Mouse (Mus musculus) frontal cortex, adult (tissue): ENCODE results near the gene Rhob.
A peak's percentile ranks its signal among the peaks of the same experiment; 100 is the strongest.

Source experiments
- ATAC-seq: cut with Nextera tagmentation; 2 replicates; pipeline ENCODE4 v1.9.2; 2017; ENCODE audit warnings: mild to moderate bottlenecking, moderate library complexity, mixed read lengths; ENCODE audit not compliant: low TSS enrichment

Rhob gene

GRCm38 (mm10) chr12:8506954-8507707, 7.3 kb upstream of the Rhob start:
- ATAC-seq: no peak

DNA sequence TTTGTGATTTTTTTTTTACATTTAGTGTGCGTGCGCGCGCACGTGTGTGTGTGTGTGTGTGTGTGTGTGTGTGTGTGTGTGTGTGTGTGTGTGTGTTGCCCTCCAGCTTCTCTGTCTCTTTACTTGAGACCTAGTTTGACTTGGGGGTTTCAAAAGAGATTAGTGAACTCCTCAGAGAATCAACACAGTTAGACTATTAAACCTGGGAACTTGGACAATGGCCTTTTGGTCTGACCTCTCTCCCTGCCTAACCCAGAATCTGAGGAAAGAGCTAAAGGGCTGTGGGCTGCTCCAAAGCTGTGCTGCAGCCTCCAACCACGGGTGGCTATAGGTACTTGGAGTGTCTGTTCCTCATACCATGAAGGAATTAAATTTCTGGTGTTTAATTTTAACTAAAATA, 4.3 kb upstream of the Rhob start:
- no peak for ATAC-seq

GRCm38 (mm10) chr12:8502546-8502945, 2.7 kb upstream of the Rhob start:
- ATAC-seq: no peak

GRCm38 (mm10) chr12:8501571-8502305, 1.9 kb upstream of the Rhob start:
- no peak for ATAC-seq

- no peak for ATAC-seq
These were observed 1.1 kb upstream of the Rhob start for GRCm38 (mm10) chr12:8500597-8501570.

DNA sequence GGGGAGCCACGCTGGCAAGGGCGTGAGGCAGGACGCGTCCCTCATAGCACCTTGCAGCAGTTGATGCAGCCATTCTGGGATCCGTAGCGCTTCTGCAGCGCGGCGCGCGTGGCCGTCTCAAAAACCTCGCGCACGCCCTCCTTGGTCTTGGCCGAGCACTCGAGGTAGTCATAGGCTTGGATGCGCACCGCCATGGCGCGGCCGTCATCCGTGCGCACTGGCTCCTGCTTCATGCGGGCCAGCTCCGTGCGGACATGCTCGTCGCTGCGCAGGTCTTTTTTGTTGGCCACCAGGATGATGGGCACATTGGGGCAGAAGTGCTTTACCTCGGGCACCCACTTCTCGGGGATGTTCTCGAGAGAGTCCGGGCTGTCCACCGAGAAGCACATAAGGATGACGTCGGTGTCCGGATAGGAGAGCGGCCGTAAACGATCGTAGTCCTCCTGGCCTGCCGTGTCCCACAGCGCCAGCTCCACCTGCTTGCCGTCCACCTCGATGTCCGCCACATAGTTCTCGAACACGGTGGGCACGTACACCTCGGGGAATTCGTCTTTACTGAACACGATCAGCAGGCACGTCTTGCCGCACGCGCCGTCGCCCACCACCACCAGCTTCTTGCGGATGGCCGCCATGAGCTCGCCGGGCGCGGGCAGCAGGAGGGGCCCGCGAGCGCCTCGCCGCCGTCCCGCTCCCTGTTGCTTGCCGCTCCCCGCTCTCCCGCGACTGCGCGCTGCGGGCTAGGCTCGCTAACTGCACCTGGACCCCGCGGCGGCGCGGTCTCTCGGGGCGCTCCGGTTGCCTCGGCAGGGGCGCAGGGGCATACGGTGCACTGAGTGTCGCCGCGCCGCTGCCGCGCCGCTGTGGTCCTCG, 573 bp downstream of the Rhob start:
- peak; percentile 48 for ATAC-seq

DNA sequence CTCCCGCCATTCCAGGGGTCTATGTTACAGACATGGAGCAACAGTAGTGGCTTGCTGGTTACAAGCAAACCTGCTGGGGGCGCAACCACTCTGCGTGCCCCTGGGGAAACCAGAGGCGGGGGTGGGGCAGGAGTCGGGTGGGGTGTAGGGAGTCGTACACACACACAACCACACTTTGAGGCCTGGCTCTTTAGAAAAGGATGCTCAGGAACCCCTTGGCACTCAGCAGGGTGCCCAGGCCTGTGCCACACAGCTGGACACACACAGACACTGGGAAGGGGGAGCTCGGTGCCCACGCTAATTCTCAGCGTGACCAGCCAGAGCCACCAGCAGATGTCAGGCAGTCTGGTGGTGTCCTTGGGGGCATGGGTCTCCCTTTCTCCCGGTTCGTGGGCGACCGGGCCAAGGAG, 1.2 kb downstream of the Rhob start:
- peak; percentile 2; the same call in 1 of the 2 replicates for ATAC-seq

- ATAC-seq: no peak
These were observed 1.6 kb downstream of the Rhob start for GRCm38 (mm10) chr12:8498148-8498571.

DNA sequence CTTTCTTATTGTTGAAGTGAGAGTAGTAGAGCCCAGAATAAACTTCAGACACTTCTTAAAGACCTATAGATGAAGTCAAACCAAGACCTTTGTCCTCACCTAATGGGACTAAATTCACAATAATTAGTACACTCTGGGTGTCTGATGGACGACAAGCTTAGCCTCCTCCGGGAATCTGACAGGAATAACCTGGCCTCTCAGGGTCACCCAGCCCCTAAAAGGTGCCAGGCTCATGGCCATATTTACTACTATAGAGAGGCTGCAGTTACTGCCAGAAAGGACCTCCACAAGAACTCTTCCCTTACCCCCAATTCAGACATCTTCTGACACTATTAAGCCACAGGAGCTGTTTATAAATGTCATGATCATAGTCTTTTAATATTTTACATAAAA, 2.5 kb downstream of the Rhob start:
- no peak for ATAC-seq

DNA sequence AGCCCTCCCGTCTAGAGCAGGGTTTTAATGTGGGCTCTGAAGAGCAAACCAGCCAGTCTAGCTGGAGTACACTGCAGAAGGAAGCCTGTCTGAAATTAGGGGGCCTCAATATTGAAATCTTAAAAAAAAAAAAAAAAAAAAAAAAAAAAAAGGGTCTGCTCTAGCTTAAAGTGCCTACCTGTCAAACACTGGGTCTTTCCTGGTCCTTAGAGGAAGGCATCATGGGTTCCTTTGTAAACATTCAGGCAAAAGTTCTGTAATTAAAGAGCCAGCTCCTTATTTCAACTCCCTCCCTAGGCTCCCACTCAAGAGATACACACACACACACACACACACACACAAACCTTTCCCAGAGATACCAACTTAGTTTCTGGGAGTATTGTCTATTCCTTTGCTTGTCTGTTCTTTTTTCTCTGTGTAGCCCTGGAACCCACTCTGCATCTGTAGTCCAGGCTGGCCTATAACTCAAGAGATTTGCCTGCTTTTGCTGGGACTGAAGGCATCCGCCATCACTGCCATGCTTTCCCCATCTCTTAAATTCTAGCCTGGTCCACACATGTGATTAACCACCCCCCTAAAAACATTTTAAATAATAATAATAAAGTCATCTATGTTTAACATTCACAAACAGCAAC, 3.0 kb downstream of the Rhob start:
- ATAC-seq: no peak

DNA sequence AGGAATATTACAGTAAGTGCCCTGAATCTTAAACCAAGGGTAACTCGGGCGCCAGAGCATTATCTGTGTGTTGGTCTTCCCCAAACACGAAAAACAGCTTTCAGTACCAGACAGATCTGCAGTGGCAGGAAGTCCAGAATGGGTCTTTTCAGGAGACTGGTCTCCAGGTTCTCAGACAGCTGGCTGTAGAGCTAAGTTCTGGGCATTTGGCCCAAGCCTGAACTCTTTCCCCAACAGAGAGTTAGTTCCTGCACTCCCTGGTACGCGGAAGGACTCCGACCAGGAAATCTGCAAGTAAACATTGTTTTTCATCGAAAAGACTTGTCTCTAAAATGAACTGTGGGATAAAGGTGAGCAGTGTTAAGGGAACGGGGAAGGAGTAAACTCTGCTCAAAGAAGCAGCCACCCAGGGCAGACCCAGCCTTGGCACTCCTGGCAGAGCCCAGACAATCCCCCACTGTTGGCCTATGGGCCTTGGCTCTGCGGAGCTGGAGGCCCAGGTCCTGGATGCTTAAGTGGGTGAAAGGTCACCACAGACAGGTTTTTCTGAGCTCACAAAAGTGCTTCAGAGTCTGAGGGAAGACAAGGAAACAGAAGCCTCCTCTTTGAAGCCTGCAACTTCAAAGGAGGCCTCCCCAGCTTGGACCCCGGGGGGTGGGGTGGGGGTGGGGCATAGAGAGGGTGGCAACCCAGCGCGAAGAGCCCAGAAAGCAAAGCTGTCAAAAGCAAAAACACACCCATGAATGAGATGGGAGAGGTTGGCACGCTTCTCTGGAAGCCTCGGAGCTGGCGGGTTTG, 3.7 kb downstream of the Rhob start:
- ATAC-seq: no peak

- ATAC-seq: no peak
These were observed 5.1 kb downstream of the Rhob start for GRCm38 (mm10) chr12:8494675-8495074.

- ATAC-seq: no peak
These were observed 6.4 kb downstream of the Rhob start for GRCm38 (mm10) chr12:8493386-8493785.

- ATAC-seq: no peak
These were observed 10.7 kb downstream of the Rhob start for GRCm38 (mm10) chr12:8489098-8489497.

DNA sequence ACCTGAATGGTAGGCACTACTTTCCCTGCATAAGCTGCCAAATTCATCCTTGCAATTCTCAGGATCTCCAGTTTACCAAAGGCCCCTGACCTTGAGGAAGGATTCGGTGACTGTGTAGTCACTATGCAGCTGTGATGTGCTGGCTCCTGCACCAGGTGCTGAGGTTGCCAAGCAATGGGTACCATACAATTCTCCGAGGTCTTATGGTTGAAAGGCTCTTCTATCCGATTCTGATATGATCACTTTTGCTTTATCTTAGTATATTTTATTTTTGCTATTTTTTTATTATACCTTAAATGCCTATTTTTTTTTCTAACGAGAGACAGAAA, 11.2 kb downstream of the Rhob start:
- no peak for ATAC-seq

- peak; percentile 43; the same call in 1 of the 2 replicates for ATAC-seq
These were observed 11.7 kb downstream of the Rhob start for GRCm38 (mm10) chr12:8487959-8488651.

DNA sequence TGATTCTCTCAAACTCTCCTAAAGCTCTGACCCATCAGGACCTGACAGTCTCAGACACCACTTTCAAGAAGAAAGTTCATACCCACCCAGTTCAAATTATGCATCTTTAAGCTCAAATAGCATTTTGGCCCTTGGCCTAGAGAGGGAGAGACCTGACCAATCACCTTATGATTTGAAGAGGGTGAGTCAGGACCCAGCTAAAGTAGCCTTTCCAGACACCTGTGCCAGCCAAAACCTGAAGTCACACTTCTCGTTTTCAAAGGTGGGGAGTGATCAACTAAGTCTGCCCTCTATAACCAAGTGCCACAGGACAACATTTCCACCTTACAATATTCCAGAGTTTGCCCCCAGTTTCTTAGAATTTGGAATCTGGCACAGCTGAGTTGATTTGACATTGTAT, 12.5 kb downstream of the Rhob start:
- ATAC-seq: no peak

DNA sequence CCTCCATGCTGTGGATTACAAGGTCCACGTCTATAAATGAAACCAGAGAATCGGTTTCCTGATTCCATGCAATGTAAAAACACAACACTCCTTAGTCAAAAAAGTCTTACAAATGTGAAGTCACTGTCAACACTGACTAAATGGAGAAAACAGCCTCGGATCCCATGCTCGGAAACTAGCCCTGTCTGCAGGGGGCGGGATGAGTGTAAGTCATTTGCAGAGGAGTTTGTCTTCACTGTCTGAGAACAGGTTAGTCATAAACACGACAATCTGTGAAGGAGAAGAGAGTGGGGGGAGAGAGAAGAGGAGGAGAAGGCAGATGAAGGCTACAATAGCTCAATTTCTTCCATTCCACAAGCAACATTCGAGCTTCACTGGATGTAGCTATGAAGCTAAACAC, 14.6 kb downstream of the Rhob start:
- peak; percentile 70 for ATAC-seq

DNA sequence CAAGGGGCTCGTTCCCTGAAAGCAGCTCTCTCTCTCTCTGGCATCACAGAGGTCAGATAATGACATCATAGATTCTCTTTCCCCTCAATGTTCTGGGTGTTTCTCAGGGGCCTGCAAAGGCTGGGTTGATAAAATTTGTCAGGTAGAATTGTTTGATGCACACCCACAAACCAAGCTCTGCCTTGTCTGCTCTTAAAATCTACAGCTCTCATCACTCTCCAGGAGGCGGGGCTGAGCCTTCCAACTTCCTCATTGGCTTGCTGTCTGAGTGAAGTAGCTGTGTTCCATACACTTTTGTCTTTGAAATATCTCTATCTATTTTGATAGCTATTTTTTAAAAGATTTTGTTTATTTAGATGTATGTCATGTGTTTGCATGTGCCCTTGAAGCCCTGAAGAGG, 17.6 kb downstream of the Rhob start:
- no peak for ATAC-seq
